Mouse (Mus musculus): ENCODE results near the gene Usp9x. TPM values are rescaled to one million over a fixed set of nuclear protein-coding genes. Genes with fewer than 3 reads are reported as not detected.

Usp9x gene
- total RNA-seq (2021): 100 to 1,000 TPM; 136 to 154 TPM
- long read RNA-seq, experiment 1, partial matches to known transcripts: 10 of 11 reads
- long read RNA-seq, experiment 1, other reads (novel, unspliced or antisense): 1 of 11 reads
- long read RNA-seq, experiment 2, partial matches to known transcripts: 15 of 19 reads
- long read RNA-seq, experiment 2, other reads (novel, unspliced or antisense): 4 of 19 reads

DNA sequence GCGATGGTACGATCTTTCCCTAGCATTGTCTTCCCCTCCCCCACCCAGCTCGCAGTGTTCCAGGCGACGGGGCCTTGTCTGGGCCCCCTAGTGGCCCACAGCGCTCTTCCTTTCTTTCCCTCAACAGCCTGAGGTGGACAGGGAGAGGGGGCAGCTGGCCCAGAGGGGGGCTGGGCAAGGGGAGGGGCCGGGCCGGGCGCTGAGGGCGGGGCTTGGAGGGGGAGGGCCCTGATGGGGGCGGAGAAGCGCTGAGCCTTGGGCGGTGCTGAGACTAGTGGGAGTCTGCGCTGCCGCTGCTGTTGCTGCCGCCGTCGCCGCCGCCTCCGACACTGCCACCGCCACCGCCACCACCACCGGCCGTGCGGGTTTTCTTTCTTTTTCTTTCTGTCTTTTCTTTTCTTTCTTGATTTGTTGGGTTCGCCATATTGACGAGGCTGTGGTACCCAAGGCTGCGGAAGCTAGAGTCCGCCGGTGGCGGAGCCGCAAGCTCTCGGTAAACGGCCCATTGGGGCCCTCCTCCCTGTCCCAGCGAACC is at the start of gene Usp9x:
Usp9x (plus strand) TSS at position 258 of the 535 bp plus-strand sequence.
- intact Hi-C loops (cut with DNase I): loop anchor here (2.0 kb wide), 1 partner anchor 29 kb away; no protein-coding TSS in a partner anchor
- peak; percentile 85 to 86 for DNase-seq

DNA sequence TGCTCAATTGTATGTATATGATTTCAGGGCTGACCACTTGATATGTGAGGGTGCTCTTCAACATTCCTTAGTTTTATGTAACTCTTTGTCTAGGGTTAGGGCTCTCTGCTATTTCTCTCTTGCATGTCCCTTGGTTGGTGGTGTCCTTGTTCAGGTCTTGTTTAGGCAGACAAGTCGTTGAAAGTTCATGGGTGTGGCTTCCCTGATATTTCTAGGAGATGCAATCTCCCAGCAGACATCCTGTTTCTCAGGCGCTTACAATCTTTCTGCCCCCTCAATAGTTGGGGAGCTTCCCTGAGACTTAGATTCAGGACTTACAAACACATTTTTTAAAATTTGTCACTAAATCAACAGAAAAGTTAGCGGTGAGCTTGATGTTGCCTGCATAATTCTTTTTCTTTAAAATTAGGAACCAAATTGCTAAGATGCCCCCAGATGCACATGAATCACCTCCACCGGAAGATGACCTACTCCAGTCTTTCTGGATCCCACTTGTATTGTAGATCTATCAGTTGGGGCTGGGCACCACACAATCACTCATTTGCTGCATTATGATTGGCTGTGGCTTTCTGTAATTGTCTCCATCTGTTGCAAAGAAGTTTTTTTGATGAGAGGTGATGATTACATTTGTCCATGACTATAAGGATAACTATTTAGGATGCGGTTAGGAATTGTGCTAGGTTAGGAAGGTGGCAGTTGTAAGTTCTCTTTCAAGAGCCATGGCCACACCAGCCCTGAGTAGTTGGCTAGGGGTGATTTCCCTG is 48.6 kb upstream of the Usp9x start:
- no peak for DNase-seq
- intact Hi-C loops (cut with DNase I): no loop called here

DNA sequence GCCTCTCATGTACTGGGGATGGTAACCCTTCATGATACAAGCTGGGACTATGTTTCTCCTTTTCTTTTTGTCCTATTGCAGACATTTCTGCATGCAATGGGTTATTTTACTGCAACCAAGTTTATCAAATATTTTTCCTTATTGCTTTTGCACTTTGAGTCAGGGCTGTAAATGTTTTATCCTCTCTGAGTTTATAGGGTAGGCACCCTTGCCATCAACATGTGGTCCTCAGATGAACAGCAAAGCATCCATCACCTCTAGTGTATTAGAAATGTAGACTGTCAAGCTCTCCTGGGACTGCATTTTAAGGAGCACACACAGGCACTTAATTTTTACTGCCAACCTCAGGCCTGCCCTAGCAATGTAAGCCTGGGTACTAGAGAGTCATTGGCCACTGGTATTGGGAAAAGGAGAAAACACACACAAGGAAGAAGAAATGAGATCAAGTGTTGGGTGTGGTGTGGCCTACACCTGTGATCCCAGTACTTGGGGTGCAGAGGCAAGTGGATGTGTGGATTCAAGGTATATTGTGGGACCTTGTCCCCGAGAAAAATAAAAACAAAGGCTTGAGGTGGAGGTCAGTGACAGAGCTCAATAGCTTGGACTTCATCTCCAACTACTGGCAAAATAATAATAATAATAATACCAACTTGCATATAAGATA is 46.6 kb upstream of the Usp9x start:
- intact Hi-C loops (cut with DNase I): no loop called here

DNA sequence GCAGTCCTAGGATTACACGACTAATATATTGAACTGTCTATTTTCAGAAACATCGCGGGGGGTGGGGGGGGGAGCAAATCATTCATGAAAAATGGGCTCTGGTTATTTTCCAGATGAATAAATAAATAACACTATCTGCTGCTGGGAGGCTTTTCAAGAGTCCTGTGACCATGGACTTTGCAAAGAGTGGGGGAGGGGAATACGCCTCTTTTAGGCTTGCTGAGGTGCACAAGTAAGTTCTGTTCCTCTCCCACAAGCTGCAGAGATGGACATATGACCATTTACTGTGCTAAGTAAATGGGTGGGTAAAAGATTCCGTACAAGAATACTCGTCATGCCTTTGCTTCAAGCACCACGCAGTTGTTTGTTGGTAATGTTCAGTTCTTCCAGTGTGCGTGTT is 46.0 kb upstream of the Usp9x start:
- intact Hi-C loops (cut with DNase I): no loop called here
- no peak for DNase-seq

More for the DNA sequence above, 46.6 kb upstream of the Usp9x start:
- no peak for DNase-seq

DNA sequence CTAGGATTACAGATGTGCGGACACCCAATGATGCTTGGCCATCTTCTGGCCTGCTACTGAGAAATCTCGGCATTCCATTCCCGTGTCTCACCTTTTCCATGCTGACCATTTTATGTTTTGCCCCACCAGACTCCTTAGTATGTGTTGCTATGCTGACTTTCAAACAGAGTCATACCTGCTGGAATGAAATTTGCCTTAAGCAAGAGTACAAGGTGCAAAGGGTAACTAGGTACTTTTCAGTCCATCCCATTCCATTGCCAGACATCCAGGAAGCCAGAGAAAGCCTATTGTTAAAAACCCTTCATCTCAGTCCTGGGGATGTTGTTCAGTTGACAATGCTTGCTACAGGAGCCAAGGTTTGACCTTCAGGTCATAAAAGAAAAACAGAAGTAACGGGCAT is 43.1 kb upstream of the Usp9x start:
- intact Hi-C loops (cut with DNase I): no loop called here

DNA sequence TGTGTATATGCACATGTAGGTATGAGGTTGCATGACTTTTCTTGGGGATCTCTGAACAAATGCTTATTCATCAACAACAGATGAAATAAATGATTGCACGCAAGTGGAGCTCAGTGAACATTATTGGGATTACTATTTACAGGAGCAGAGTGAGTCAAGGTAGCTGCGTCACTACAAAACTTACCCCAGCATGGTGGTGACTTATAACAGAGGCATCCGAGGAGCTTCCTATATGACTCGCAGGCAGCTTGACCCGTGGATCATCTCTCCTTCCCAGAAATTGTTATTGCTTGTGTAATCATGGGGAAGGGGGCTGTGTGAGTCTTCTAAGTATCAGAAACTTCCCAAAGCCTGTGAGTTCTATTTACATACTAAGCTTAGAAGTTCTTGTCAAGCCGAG is 41.3 kb upstream of the Usp9x start:
- intact Hi-C loops (cut with DNase I): no loop called here
- no peak for DNase-seq

More for the DNA sequence above, 43.1 kb upstream of the Usp9x start:
- DNase-seq: no peak

DNA sequence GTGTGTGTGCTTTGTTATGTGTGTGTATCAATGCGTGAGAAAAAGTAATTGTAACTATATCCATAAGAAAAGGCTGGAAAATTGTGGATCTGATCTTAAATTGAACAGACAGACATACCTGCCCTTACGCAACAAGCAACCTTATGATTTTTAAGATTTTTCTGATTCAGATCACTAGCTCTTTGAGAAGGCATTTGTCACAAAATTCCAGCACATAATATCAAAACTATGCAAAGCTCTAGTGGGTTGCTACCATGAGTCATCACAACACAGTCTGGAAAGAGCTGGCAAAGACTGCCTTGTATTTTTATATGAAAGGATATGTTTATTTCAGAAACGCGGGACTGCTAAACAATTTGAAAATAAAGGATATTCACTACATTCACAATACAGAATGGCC is 34.2 kb upstream of the Usp9x start:
- no peak for DNase-seq
- intact Hi-C loops (cut with DNase I): no loop called here

DNA sequence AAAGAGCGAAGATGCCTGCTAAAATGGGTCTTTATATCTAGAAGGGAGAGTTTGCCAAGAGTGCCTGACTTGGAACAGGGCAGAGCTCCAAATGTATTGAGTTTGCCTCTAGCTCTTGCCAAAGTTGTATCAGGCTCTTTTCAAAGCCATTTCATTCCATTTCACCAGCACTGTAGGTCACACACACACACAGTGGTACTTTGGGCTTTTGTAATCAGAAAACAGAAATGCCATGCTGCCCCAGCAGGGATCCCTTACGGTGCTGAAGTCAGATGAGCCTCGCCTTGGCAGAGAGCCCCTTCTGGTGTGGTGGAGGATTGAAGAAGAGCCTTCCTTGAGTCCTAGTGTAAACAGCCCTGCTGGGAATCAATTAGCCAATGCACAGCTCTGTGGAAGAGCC is 32.1 kb upstream of the Usp9x start:
- intact Hi-C loops (cut with DNase I): no loop called here
- peak in 1 of 2 experiments; percentile 10 for DNase-seq

DNA sequence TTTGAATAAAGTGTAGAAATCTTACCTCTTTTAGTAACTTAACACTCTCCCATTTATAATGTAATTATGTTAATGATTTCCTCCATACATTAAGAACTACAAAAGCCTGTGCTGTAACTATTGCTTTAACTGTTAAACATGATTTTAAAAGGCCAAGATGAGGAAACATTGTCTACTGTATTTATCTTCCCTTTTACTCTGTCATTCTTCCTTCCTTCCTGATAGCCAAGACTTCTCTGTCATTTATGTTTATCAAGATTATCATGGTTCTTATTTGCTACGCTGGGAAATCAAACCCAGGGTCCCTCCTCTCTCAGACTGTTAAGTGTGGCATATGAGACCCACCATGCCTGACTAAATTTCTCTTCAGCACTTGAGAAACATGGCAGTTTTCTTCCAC is 30.9 kb upstream of the Usp9x start:
- intact Hi-C loops (cut with DNase I): no loop called here
- no peak for DNase-seq

DNA sequence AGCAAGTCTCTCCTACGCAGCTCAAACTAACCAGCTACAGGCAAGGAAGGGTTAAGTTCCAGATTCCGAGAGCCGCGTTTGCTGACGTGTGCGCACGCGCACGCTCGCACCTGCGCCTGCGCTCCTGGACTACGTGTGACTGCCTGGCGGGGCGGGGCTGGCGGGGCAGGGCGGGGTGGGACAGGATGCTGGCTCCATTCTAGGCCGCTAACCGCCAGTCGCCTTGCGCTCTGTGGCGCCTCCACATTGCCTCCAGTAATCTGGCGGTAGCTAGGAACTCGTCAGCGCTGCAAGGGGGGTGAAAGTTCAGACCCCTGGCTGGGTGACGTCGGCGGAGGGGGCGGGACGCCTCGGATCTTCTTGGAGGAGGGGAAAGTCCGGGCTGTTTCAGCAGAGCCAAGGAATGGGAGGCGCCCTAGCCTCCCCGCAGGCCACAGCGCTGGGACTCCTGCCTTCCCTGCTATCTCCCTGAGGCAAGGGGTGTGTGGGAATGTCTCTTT is 29.6 kb upstream of the Usp9x start:
- intact Hi-C loops (cut with DNase I): loop anchor here (2.0 kb wide), 1 partner anchor 29 kb away; the partner anchor contains the start of gene Usp9x

DNA sequence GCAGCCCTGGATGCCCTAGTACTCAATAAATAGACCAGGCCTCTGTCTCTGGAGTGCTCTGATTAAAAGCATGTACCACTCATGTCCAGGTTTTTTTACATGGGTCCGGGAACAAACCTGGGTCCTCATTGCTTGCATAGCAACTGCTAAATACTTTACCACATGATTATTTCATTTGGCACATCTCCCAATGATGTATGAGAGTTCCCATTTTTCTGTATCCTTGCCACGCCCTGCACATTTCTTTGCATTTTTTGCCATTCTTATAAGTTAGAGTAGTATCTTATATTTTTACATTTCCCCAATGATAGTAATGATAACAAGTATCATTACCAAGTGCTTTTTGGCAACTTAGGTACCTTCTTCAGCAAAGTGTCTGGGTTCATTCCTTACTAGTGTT is 27.5 kb upstream of the Usp9x start:
- intact Hi-C loops (cut with DNase I): loop anchor here (2.0 kb wide), 1 partner anchor 27 kb away; the partner anchor contains the start of gene Usp9x
- DNase-seq: no peak

More for the DNA sequence above, 29.6 kb upstream of the Usp9x start:
- DNase-seq: peak; percentile 92 to 95

DNA sequence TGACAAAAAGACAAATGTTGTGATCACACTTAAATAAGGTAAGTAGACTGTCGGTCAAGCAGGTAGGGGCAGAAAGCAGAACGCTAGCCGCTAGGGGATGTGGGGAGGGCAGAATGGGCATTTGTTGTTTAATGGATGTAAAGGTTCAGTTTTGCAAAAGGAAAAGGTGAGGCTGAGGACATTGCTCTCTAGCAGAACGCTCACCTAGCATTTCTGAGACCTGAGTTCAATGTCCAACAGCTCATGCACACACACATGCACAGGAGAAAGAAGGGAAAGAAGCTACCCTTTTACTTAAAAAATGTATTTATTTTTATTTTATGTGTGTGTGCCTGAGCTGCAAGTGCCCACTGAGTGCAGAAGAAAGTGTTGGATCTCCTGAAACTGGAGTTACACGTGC is 26.6 kb upstream of the Usp9x start:
- intact Hi-C loops (cut with DNase I): no loop called here
- no peak for DNase-seq

DNA sequence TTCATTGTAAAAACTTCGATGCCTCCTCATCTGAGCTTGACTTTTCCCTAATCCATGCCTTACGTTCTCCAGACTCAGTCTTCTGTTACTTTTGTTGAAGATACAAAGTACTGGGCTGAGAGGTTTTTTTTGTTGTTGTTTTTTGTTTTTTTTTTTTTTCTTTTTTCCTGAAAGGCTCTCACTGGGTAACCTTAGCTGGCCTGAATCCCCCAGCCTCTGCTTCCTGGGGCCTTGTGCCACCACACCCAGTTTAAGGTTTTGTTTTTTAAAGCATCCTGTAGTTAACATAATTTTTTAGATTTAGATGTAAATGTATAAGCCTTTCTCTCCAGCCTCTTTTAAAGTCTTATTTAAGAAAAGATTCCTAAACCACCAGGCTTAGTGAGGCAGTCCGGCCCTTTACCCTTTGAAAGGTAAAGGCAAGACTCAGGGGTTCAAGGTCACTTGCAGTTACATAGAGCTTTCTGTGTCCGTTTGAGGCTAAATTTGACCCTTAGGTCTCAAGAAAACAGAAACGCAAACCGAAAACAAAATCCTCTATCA is 24.3 kb upstream of the Usp9x start:
- DNase-seq: no peak
- intact Hi-C loops (cut with DNase I): no loop called here

DNA sequence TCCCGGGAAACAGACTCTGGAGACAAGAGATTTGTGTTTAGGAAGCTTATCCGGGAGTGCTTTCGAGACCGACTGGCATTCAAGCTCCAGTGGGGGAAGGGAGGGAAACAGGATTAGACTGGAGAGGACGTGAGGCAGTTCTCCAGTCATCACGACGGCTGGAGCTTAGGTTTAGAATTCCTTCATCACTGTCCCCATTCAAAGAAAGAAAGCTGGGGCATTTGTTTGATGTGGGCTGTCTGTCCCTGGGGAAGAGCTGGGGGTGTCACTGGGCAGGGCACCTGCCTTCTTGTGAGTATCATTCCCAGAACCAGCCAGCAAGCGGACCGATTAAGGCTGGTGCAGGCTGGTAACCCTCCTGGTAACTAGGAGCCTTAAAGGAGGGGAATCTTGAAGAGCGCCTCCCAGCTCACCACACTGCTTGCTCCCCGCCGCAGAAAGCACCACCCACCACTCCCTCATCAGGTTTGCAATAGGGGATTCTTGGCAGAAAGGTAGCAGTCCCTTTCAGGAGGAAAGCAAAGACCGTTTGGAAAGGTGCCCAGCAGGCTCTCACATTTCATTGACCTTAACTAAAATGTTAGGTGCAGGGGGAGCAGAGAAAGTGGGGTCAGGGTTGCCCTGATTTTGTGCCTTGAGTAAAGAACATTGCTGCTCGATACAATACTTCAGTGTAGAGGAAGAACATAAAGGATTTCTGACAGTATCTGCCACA is 23.5 kb upstream of the Usp9x start:
- DNase-seq: peak in 1 of 2 experiments; percentile 29
- intact Hi-C loops (cut with DNase I): no loop called here

DNA sequence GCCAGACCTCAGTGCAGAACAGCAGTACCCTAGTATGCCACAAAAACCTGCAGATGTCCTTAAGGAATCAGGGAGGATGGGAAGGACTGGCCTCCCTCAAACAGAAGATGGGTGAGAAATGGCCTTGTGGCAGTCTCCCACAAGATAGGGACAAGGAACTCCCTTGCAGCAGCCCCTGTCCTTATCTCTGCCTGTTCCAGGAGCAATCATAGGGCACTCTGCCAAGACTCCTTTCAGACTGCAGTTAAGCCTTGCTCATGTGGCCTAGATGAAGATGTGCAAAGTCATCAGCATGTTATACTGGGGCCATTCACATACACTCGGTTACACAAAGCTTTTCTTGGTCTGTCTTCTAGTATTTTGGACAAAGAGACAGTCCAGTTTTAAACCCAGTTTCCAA is 16.7 kb upstream of the Usp9x start:
- peak in 1 of 2 experiments; percentile 5 for DNase-seq
- intact Hi-C loops (cut with DNase I): no loop called here

DNA sequence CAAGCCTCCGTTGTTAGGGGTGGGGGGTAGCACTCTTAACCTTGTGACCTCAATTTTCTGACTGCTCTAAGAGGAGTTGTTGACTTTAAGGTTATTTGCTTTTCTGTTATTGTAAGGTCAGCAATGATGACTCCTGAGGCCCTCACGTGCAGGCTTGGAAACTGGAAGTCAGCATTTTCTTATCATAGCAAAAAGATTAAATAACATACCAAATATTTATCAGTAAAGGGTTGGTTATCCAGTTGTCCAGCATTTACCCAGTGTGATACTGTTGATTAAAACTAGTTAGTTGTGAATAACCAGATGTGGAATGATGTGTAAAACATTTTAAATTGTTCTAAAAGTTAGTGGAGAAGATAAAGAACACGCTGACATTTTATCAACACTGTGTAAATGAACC is 9.3 kb upstream of the Usp9x start:
- intact Hi-C loops (cut with DNase I): loop anchor here (10.0 kb wide), 1 partner anchor 177 kb away; no protein-coding TSS in a partner anchor
- no peak for DNase-seq

DNA sequence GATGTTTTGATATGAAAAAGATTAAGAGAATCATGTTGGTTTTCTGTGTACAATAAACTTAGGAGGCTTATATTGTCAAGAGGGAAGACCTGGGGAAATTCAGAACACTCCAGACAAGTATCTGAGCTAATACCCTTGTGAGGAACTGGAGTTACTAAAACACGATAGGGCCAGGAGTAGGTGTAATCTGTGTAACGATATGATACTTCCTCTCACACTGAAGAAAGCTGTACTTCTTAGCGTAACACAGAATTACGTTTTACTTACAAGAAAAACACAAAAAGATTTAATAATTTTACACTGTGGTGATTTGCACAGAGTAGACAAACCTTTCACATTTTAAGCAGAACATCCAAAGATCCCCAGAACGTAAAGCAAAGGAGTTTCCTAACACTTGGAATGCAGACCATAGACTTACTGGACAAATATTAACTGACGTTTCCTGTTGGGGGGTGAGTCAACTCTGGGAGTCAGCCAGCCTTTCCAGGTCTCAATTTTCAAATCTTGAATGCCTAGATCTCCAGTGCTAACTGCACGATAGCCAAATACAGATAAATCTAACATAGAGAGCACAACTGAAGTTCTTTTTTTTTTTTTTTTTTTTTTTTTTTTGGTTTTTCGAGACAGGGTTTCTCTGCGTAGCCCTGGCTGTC is 6.9 kb upstream of the Usp9x start:
- intact Hi-C loops (cut with DNase I): loop anchor here (10.0 kb wide), 1 partner anchor 180 kb away; no protein-coding TSS in a partner anchor
- DNase-seq: no peak

DNA sequence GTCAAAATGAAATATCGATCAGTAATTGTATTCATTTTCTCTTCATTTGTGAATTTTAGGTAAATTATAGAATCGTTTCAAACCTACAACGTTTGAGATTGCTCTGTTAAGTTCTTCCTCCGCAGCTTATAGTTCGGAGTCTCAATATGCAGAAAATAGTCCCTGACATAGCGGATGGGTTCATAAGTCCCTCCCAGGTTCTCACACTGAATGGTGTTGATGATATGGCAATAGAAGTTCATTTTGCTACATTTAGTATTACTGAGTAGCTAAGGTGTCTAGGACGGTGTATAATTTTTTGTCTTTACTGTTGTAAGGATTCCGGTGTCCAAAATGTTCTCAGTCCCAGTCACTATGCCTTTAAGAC is 1.1 kb upstream of the Usp9x start:
- intact Hi-C loops (cut with DNase I): loop anchor here (2.0 kb wide), 1 partner anchor 27 kb away; no protein-coding TSS in a partner anchor
- no peak for DNase-seq

DNA sequence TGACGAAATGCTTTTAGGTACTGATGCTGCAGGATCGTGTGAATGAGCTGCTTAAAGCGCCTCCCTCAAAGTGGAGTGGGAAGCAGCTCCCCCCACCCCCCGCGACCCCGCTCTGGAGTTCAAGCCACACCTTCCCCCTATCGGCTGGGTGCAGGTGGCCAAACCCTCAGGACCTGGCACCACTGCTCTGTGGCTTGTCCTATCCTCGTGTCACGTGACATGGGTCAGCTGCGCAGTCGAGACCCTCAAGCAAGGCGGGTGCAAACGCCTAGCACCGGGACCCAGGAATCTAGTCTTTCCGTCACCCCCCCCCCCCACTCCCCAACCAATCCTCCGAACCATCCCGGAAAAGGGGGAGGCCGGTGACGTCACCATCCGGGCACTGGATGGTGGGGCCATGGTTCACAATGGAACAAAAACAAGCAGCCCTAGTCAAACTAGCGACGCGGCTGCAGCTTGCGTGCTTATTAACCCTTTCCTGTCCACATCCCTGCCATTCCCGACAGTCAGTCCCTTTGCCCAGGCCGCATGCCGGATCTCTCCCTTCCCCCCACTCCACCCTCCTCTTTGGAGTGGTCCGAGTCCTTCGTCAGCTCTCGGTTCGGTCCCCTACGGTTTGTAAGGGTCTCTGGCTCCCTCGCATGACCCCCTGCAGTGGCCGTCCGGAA is 591 bp upstream of the Usp9x start:
- DNase-seq: peak; percentile 88 to 91
- intact Hi-C loops (cut with DNase I): loop anchor here (2.0 kb wide), 1 partner anchor 28 kb away; no protein-coding TSS in a partner anchor

Data from heart, postnatal 14 days (tissue).